Mouse (Mus musculus): ENCODE measurements at regions not wholly inside any gene's neighbourhood (a gene's known extent, or its start where the extent isn't known, plus 50 kb on each side); places are given as distances from the start of the nearest gene placed in this dataset.

DNA sequence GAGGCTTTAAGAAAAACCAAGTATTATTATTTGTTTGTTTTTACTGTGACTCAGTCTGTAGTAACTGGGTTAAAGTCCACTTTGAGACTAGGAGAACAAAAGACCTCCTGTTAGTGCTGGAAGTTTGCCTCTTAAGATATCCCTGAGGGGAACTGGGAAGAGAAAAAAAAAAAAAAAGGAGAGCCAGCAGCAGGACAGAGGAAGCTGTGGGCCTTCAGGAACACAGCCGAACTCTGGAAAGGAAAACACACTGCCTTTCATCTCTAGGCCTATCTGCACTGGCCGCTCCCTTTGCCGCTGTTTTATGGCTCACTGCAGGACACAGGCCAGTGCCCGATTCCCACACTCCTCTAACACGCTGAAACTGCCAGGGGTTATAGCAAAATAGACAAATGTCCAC is 176.1 kb downstream of the Zfp36l1 start:
- no peak overlapping the region for H3K9ac ChIP-seq (replicated peaks)
- peak overlapping the region; percentile 11; the same call in 1 of the 2 replicates for H3K27ac ChIP-seq (ENCODE audit: low read depth)
- H3K36me3 ChIP-seq (replicated peaks; ENCODE audit: insufficient read depth, low read length): no peaks in the 10 kb centered on the region
- H3K4me1 ChIP-seq (ENCODE audit: insufficient read depth): peaks cover 7% of the 10 kb centered on the region; the same call in 1 of the 2 replicates
- ATAC-seq: no peak
- no peak for TF ChIP-seq CTCF (IDR thresholded peaks at IDR 0.05; ENCODE audit: low read depth)
- TF ChIP-seq EP300 (IDR thresholded peaks at IDR 0.05; ENCODE audit: low read depth): no peak
- WGBS (ENCODE audit: insufficient replicate concordance): 58% methylated on average over 5 of the region's 5 CpGs
- H3K9me3 ChIP-seq (ENCODE audit: low read length): no peaks in the 10 kb centered on the region
- no peak for DNase-seq
- no peak overlapping the region for H3K4me2 ChIP-seq (ENCODE audit: low read depth, low read length)
- H3K27me3 ChIP-seq (ENCODE audit: insufficient read depth, low read length): no peaks in the 10 kb centered on the region
- no peak overlapping the region for H3K4me3 ChIP-seq (ENCODE audit: low read depth, low read length)

- Histone ChIP-seq H3K4me3 (ENCODE audit: low read depth, low read length) (no peak overlapping the region), H3K27me3 (ENCODE audit: insufficient read depth, low read length) (no peaks in the 10 kb centered on the region), H3K36me3 (replicated peaks; ENCODE audit: insufficient read depth, low read length) (no peaks in the 10 kb centered on the region), H3K4me1 (ENCODE audit: insufficient read depth) (peaks cover 7% of the 10 kb centered on the region; the same call in 1 of the 2 replicates), H3K9ac (replicated peaks) (no peak overlapping the region), H3K27ac (ENCODE audit: low read depth) (no peak overlapping the region), H3K4me2 (ENCODE audit: low read depth, low read length) (no peak overlapping the region), H3K9me3 (ENCODE audit: low read length) (no peaks in the 10 kb centered on the region)
- TF ChIP-seq EP300 (IDR thresholded peaks at IDR 0.05; ENCODE audit: low read depth): no peak
- DNase-seq (no peak), ATAC-seq (no peak)
- WGBS (ENCODE audit: insufficient replicate concordance): 75% methylated on average over 7 of the region's 7 CpGs
Measured at GRCm38 (mm10) chr12:79934091-79934490, 178.7 kb downstream of the Zfp36l1 start.

DNA sequence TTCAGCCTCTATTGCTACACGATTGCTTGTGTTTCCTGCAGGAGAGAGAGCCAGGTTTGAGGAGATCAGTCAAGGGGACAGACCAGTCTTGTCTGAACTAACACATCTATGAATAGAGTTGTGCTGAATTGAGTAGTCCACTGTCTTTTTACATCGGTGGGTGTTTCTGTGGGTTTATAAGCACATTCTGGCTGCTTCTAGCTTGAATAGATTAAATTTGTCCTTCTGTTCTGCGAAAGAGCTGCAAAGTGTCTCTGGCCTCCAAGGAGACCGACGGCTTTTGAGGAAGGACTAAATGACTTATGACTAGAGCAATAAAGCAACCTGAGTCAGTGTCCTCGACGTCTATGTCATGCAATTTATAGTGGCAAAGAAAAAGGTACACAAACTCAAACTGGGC is 179.9 kb downstream of the Zfp36l1 start:
- H3K4me3 ChIP-seq (ENCODE audit: low read depth, low read length): no peak overlapping the region
- no peaks in the 10 kb centered on the region for H3K27me3 ChIP-seq (ENCODE audit: insufficient read depth, low read length)
- DNase-seq (no peak), ATAC-seq (no peak)
- no peak overlapping the region for H3K4me2 ChIP-seq (ENCODE audit: low read depth, low read length)
- H3K9ac ChIP-seq (replicated peaks): no peak overlapping the region
- TF ChIP-seq EP300 (IDR thresholded peaks at IDR 0.05; ENCODE audit: low read depth) (no peak), CTCF (IDR thresholded peaks at IDR 0.05; ENCODE audit: low read depth) (no peak)
- no peaks in the 10 kb centered on the region for H3K36me3 ChIP-seq (replicated peaks; ENCODE audit: insufficient read depth, low read length)
- H3K4me1 ChIP-seq (ENCODE audit: insufficient read depth): peaks cover 7% of the 10 kb centered on the region; the same call in 1 of the 2 replicates
- WGBS (ENCODE audit: insufficient replicate concordance): 71% methylated on average over 7 of the region's 7 CpGs
- no peak overlapping the region for H3K27ac ChIP-seq (ENCODE audit: low read depth)
- no peaks in the 10 kb centered on the region for H3K9me3 ChIP-seq (ENCODE audit: low read length)

GRCm38 (mm10) chr12:79931455-79931854 is 181.4 kb downstream of the Zfp36l1 start:
- no peaks in the 10 kb centered on the region for H3K27me3 ChIP-seq (ENCODE audit: insufficient read depth, low read length)
- WGBS (ENCODE audit: insufficient replicate concordance): 71% methylated on average over 5 of the region's 5 CpGs
- H3K4me1 ChIP-seq (ENCODE audit: insufficient read depth): no peaks in the 10 kb centered on the region
- H3K4me3 ChIP-seq (ENCODE audit: low read depth, low read length): no peak overlapping the region
- ATAC-seq (no peak), DNase-seq (no peak)
- no peak overlapping the region for H3K27ac ChIP-seq (ENCODE audit: low read depth)
- H3K4me2 ChIP-seq (ENCODE audit: low read depth, low read length): no peak overlapping the region
- H3K36me3 ChIP-seq (replicated peaks; ENCODE audit: insufficient read depth, low read length): no peaks in the 10 kb centered on the region
- no peak overlapping the region for H3K9ac ChIP-seq (replicated peaks)
- TF ChIP-seq EP300 (IDR thresholded peaks at IDR 0.05; ENCODE audit: low read depth): no peak
- TF ChIP-seq CTCF (IDR thresholded peaks at IDR 0.05; ENCODE audit: low read depth): no peak
- H3K9me3 ChIP-seq (ENCODE audit: low read length): no peaks in the 10 kb centered on the region

GRCm38 (mm10) chr12:79929846-79930245 is 183.0 kb downstream of the Zfp36l1 start:
- Histone ChIP-seq H3K36me3 (replicated peaks; ENCODE audit: insufficient read depth, low read length) (no peaks in the 10 kb centered on the region), H3K9me3 (ENCODE audit: low read length) (no peaks in the 10 kb centered on the region), H3K4me3 (ENCODE audit: low read depth, low read length) (no peak overlapping the region), H3K9ac (replicated peaks) (no peak overlapping the region), H3K27me3 (ENCODE audit: insufficient read depth, low read length) (no peaks in the 10 kb centered on the region), H3K4me1 (ENCODE audit: insufficient read depth) (no peaks in the 10 kb centered on the region; the same call in 1 of the 2 replicates), H3K27ac (ENCODE audit: low read depth) (no peak overlapping the region), H3K4me2 (ENCODE audit: low read depth, low read length) (no peak overlapping the region)
- WGBS (ENCODE audit: insufficient replicate concordance): 65% methylated on average over 6 of the region's 6 CpGs
- ATAC-seq (no peak), DNase-seq (no peak)
- TF ChIP-seq CTCF (IDR thresholded peaks at IDR 0.05; ENCODE audit: low read depth) (no peak), EP300 (IDR thresholded peaks at IDR 0.05; ENCODE audit: low read depth) (no peak)

- Histone ChIP-seq H3K36me3 (replicated peaks; ENCODE audit: insufficient read depth, low read length) (no peaks in the 10 kb centered on the region), H3K4me1 (ENCODE audit: insufficient read depth) (no peaks in the 10 kb centered on the region; the same call in 1 of the 2 replicates), H3K27ac (ENCODE audit: low read depth) (no peak overlapping the region), H3K27me3 (ENCODE audit: insufficient read depth, low read length) (no peaks in the 10 kb centered on the region), H3K9me3 (ENCODE audit: low read length) (no peaks in the 10 kb centered on the region), H3K4me3 (ENCODE audit: low read depth, low read length) (no peak overlapping the region), H3K9ac (replicated peaks) (no peak overlapping the region), H3K4me2 (ENCODE audit: low read depth, low read length) (no peak overlapping the region)
- DNase-seq (no peak), ATAC-seq (no peak)
- whole genome bisulfite sequencing (ENCODE audit: insufficient replicate concordance): 55% methylated on average over 6 of the region's 6 CpGs
- TF ChIP-seq EP300 (IDR thresholded peaks at IDR 0.05; ENCODE audit: low read depth) (no peak), CTCF (IDR thresholded peaks at IDR 0.05; ENCODE audit: low read depth) (no peak)
Measured at GRCm38 (mm10) chr12:79928739-79929380, 184.0 kb downstream of the Zfp36l1 start.
